Mouse (Mus musculus): ENCODE data around the gene Cntln.

DNA sequence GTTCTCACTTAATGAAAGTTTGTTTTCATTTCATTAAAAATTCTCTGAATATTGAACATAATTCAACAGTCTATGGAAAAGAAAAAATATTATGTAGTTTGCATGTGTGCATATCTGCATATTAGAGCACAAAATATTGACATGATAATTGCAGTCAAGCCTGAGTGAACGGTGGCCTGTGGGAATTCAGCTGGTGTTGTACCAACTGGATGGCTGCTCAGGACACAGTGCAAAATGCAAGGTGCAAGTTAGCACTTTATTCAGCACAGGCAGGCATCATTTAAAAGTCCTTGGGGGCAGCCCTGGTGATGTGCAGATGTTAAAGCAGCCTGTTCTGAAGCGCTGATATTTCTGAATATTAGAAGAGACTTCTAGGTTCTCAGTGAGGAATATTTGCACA, 58.5 kb downstream of the Cntln start:
- TF ChIP-seq CTCF (IDR thresholded peaks at IDR 0.05; ENCODE audit: low read depth) (no peak), EP300 (IDR thresholded peaks at IDR 0.05; ENCODE audit: low read depth) (no peak)

All from liver, postnatal 0 days (tissue).